Mouse (Mus musculus): Measurements from ENCODE around the gene Pml.

GRCm38 (mm10) chr9:58195671-58196070, 53.9 kb downstream of the Pml start:
- TF ChIP-seq EP300 (IDR thresholded peaks at IDR 0.05; ENCODE audit: insufficient read depth, low read depth, low read length) (no peak), CTCF (IDR thresholded peaks at IDR 0.05; ENCODE audit: low read depth, low read length) (no peak)

Data from ES-Bruce4 (cell line).